Mouse (Mus musculus) E14TG2a.4 (cell line): ENCODE data around the gene Slc4a1ap.

Experiments used
- CTCF ChIP-seq: conservative IDR thresholded peaks from 2 replicates; pipeline ENCODE4 v1.5.1; 2014; ENCODE audit warnings: low read length
- NANOG ChIP-seq: IDR thresholded peaks from 2 replicates; pipeline ENCODE4 v1.6.1; 2014; ENCODE audit warnings: borderline replicate concordance, low read length, mixed read lengths
- POU5F1 ChIP-seq: IDR thresholded peaks from 2 replicates; pipeline ENCODE4 v1.6.1; 2014; ENCODE audit warnings: low read length, borderline replicate concordance

- TF ChIP-seq CTCF: no peak
- TF ChIP-seq NANOG: no peak
- TF ChIP-seq POU5F1: no peak
Measured at GRCm38 (mm10) chr5:31562036-31562666, 35.4 kb downstream of the Slc4a1ap start.
